Mouse (Mus musculus): ENCODE measurements around the gene Tnfaip6.

DNA sequence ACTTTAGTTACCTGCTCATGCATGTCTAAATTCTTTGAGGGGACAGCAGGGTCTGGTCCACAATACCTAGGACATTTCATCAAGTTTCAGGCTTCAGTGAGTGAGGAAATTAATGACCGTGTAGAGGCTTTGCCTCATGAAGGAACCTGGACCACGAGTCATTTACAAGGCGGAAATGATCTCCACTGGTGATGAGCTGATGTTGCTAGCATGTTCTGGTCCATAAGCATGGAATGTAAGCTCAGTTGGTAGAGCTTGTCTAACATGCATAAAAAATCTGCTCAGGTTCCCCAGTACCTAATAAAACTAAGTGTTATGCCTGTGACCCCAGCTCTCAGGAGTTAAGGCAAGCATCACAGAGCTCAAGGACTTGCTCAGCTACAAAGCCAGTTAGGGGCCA, 4.3 kb downstream of the Tnfaip6 start:
- TF ChIP-seq CTCF (conservative IDR thresholded peaks at IDR 0.05; ENCODE audit: insufficient read depth, insufficient read length, low read depth, low read length) (no peak), POLR2A (IDR thresholded peaks at IDR 0.05; ENCODE audit: low read depth, low read length) (no peak)
